Mouse (Mus musculus) cerebellum, postnatal 36 days (tissue): ENCODE measurements around the gene Fbn1.
"Not testable (repeated sequence)": the region's sequence is repeated elsewhere in the genome, so short reads cannot be mapped to it uniquely, and the experiment has no call there.

ENCODE experiments used
- DNase-seq, 2 experiments: peaks; one replicate each; pipeline ENCODE4 v3.0.0; 2021 to 2022; ENCODE audit warnings: mixed read lengths in 2 of 2

The Fbn1 gene

DNA sequence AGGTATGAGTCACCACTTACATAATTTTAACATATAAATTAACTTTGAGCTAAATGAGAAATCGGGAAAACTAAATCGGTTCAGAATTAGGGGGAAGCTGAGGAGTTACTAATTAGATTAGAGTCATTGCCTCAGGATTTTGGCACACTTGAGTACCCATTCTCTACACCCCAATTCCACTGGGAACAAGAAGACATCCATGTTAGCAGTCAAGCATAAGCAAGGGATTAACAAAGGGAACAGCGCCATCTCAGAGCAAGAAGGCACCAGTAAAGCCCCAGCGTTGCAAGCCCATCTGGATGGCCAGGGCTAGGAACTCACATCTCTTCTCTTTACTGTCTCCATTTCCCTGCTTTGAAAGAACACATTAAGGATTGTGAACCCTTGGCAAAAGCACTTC is 222.0 kb downstream of the Fbn1 start:
- DNase-seq: no peak

DNA sequence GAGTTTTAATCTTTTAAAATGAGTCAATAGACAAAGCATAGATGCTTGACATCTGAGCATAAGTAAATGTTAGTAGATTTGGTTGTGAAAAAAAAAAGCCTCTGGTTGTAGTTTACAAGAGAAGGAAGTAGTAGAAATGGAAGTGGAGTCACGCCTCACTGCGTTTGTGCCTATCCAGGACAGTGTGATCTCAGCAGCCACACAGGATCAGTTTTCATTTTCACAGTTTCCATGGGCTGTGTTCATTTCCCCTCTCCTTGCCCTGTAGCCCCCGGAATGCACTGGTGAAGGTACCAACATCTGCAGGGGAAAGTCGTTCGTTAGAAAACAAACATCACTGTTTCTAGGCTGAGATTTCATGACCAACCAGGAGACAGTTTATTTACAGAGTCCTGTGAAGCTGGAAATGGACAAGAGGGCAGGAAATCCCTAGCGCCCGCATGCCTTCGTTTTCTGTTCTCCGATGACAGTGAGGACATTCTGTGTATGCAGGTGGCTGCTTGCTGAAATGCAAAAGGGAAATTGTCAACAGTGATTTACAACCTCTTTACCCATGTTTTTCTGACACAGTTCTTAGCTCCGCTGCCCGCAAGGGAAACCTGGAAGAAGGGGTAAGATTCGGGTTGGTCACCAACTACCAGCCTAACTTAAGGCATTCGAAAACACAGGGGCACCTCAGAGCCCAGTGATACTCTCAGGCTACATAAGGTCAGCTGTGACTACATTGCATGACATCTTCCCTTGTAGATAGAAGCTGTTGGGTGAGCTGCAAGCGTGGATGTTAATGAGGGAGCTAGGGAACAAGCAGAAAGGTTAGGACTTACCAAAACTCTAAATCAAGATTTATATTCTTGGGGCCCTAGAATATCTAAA is 225.2 kb downstream of the Fbn1 start:
- no peak for DNase-seq

DNA sequence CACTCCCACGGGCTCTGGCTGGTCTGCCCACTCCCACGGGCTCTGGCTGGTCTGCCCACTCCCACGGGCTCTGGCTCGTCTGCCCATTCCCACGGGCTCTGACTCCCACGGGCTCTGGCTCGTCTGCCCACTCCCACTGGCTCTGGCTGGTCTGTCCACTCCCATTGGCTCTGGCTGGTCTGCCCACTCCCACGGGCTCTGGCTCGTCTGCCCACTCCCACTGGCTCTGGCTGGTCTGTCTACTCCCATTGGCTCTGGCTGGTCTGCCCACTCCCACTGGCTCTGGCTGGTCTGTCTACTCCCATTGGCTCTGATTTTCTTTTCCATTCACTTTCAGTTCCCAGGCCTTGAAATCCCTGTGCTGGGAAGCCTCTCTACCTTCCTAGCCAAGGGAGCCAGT is 227.8 kb downstream of the Fbn1 start:
- DNase-seq: not testable (repeated sequence)

GRCm38 (mm10) chr2:125278474-125278873 is 229.3 kb downstream of the Fbn1 start:
- no peak for DNase-seq

DNA sequence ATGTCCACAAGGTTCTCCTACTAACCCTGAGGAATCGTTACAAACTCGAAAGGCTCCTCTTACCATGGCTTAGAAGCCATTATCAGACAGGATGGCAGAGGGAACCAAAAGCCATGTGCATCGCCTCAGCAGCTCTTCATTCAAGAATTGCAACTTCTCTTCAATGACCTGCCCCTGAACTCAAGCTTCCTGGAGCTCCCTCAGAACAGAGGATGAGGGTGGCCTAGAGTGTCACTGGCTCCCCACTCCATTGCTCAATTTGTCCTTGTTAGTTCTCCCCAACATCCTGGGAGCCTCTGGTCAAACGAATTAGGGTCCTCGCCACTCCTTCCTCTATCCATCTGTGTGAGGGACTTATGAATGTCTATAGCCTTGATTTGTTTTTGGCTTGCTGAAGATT is 231.1 kb downstream of the Fbn1 start:
- DNase-seq: no peak

DNA sequence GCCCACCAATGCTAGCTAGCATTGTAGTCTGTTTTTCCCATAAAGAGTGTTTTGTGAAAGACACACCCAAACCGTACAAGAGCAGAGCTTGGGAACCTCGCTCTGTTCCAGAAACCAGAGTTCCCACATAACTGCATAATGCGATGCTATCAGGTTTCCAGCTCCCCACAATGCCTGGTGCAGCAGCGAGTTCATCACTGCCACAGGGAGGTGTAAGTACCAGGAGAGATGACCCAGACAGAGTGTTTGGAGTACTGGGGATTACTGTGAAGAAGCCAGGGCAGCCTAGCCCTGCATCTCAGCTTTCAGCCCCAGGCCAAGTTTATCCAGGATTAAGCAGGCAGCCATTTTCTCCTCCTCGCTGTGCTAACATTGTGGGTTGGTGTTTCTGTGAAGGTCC is 232.2 kb downstream of the Fbn1 start:
- no peak for DNase-seq

DNA sequence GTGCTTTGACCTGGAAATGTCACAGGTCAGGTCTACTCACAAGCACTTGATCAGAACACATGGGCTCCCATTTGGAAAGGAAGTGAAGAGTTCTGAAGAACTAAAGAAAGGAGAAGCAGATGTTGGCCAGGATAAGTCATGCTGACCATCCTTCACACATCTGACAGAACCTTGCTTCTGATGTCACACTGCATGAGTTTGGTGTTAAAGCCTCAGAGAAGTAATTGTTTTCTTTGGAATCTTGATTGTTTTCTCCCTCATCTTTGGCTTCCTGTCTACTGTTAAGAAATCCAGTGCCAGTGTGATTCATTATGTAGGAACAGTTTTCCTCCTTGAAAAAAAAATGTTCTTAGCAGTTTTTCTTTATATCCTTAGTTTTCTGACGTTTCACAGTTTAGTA is 238.9 kb downstream of the Fbn1 start:
- DNase-seq: no peak

GRCm38 (mm10) chr2:125263753-125264152 is 244.0 kb downstream of the Fbn1 start:
- DNase-seq: no peak

GRCm38 (mm10) chr2:125263056-125263455 is 244.7 kb downstream of the Fbn1 start:
- peak in 1 of 2 experiments; percentile 18 for DNase-seq

DNA sequence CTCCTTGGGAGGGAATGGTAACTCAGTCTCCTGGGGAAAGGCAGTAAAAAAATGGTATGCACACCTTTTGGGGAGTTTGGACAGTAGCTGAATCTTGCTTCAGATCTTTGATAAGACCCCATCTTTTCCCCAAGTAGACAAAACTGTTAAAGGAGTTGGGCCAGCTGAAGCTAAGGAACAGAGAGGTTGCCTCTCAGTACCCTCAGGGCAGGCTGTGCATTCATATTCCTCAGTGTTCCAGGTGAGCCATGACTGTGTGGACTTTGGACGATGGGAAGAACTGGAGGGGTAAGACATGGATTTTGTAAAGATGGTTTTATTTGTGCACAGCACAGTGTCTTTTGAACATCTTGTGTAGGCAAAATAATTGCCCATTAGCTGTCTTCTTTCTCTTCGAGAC is 247.5 kb downstream of the Fbn1 start:
- DNase-seq: no peak

DNA sequence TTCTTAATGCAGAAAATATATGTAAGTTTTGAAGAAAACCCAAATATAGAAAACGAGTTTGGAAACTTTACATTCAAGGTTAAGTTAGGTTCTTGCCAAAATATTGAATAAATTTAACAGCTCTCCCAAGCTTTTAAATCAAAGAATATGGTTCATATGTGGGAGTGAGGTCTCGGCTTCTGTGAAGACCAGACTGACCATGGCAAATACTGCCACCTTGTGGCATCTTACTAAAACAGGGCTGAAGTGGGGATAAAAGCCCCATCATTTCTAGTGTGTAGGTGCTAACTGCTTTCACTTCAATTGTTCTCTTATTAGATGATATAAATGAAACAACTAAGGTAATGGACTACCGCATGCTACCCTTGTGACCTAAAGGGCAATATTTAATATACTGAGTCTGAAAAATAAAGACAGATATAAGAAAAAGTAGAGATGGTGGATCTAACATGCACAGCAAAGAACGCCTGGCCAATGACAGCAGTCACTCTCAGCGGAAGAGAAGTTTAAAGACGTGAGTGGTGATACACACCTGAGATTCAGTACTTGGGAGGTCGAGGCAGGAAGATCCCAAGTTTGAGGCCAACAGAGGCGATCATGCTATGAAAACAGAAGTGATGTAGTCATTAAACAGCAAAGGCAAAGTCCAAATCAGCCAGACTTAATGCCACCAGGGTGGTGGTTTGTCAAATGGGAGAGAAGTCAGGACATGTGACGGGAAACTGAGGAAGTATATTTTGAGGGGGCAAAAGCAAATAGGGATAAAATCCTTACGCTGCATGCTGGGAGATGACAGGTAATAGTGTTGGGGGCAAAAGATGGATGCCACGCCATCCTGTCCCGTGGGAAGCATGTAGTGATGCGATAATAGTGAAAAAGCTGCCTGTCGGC is 248.3 kb downstream of the Fbn1 start:
- peak in 1 of 2 experiments; percentile 14 for DNase-seq

- no peak for DNase-seq
Observed at GRCm38 (mm10) chr2:125255886-125256285, 251.9 kb downstream of the Fbn1 start.

DNA sequence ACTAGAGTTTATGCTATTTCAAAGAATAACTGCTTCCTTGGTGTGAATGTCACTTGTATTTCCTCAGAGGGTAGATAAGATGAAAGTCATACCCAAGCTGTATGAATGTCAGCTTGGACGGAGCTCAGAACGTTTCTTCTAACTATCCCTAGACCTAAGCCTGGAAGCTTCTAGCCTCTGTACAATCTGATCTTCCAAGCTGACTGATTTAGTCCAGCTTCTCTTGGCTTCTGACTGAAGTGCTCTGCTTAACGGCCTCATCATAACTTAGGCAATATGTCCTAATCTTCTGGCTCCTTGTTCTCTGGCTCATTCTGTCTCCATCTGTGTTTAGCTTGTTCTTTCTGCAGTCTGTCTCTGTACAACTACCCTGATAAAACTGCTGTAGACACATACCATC is 253.2 kb downstream of the Fbn1 start:
- DNase-seq: no peak

DNA sequence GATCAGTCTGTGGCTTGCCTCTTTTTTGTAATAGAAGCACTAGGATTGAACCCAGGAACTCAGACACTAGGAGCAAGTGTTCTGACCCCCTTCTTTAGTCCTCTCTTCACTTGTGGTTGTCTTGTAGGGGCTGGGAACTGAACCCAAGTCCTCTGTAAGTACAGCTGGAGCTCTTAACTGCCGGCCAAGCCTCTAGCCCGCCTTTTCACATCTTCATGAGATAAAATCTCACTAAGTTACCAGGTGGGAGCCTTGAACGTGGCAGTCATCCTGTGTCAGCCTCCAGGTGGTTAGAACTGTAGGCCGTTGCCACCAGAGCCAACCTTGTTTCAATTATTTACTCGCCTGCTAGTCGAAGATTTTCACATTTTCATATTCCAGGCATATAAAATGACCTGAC is 254.1 kb downstream of the Fbn1 start:
- no peak for DNase-seq

GRCm38 (mm10) chr2:125252275-125252674 is 255.5 kb downstream of the Fbn1 start:
- peak; percentile 54 for DNase-seq

DNA sequence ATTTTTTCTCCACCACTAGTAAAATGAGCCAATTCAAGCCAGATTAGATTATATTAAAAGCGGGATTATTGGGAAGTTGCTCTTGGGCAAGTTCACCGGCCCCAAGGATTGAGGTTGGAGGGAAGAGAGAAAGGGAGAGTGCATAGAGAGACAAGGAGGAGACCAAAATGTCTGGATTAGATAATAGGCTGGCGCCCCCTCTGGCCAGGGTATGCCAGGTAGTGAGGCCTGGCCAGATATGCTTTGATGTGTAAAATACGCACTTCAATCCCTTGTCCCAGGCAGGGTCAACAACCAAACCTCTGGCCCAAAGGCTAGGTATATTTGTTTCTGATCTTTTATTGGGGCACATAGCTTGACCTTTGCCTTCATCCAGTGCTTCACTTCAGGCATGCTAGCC is 256.0 kb downstream of the Fbn1 start:
- no peak for DNase-seq
